Mouse (Mus musculus): ENCODE measurements around the gene Tbc1d17. TPM values are rescaled to one million over a fixed set of nuclear protein-coding genes. Genes with fewer than 3 reads are reported as not detected.
A peak's percentile ranks its signal among the peaks of the same experiment; 100 is the strongest.

Gene Tbc1d17
- polyA plus RNA-seq, 1 experiment from 2014 or later: 74.4 TPM

GRCm38 (mm10) chr7:44857042-44857552 lies 8.2 kb upstream of the Tbc1d17 start, which contains the start of gene Pnkp:
Gene Pnkp (plus strand): TSS chr7:44857139.
- under 1% methylated on average over 32 of the region's 32 CpGs for WGBS
- peaks cover 68% of the 10 kb centered on the region for H3K4me1 ChIP-seq
- peak; percentile 23 for ATAC-seq (ENCODE audit: borderline replicate concordance, extremely low read depth, low FRiP score, low TSS enrichment)

GRCm38 (mm10) chr7:44856265-44856916 lies 7.5 kb upstream of the Tbc1d17 start:
- Histone ChIP-seq H3K4me3 (peak overlapping the region; percentile 77), H3K27ac (peak overlapping the region; percentile 95), H3K9me3 (no peaks in the 10 kb centered on the region), H3K27me3 (no peaks in the 10 kb centered on the region), H3K36me3 (peaks cover 8% of the 10 kb centered on the region; the same call in 1 of the 2 replicates), H3K4me1 (peaks cover 67% of the 10 kb centered on the region), H3K4me2 (peak overlapping the region; percentile 91), H3K9ac (peak overlapping the region; percentile 80)
- ATAC-seq (ENCODE audit: borderline replicate concordance, extremely low read depth, low FRiP score, low TSS enrichment): no peak
- 58% methylated on average over 9 of the region's 9 CpGs for WGBS

More at GRCm38 (mm10) chr7:44857042-44857552, 8.2 kb upstream of the Tbc1d17 start, which contains the start of gene Pnkp:
- Histone ChIP-seq H3K4me3 (peak within 1 kb of the TSS; percentile 77), H3K9me3 (no peaks in the 10 kb centered on the region), H3K9ac (peak within 1 kb of the TSS; percentile 80), H3K4me2 (peak within 1 kb of the TSS; percentile 91), H3K27ac (peak within 1 kb of the TSS; percentile 95), H3K27me3 (no peaks in the 10 kb centered on the region), H3K36me3 (peaks cover 15% of the 10 kb centered on the region)

- H3K9ac ChIP-seq: peak overlapping the region; percentile 69
- no peak for ATAC-seq (ENCODE audit: borderline replicate concordance, extremely low read depth, low FRiP score, low TSS enrichment)
- peaks cover 66% of the 10 kb centered on the region for H3K4me1 ChIP-seq
- H3K4me2 ChIP-seq: peak overlapping the region; percentile 97
- H3K9me3 ChIP-seq: no peaks in the 10 kb centered on the region
- peak overlapping the region; percentile 98 for H3K27ac ChIP-seq
- H3K36me3 ChIP-seq: peaks cover 8% of the 10 kb centered on the region; the same call in 1 of the 2 replicates
- no peaks in the 10 kb centered on the region for H3K27me3 ChIP-seq
- H3K4me3 ChIP-seq: peak overlapping the region; percentile 53
- WGBS: 35% methylated on average over 10 of the region's 10 CpGs
Observed at GRCm38 (mm10) chr7:44855036-44855435, 6.2 kb upstream of the Tbc1d17 start.

- no peaks in the 10 kb centered on the region for H3K27me3 ChIP-seq
- WGBS: 2% methylated on average over 45 of the region's 45 CpGs
- H3K9ac ChIP-seq: peak overlapping the region; percentile 69
- H3K9me3 ChIP-seq: no peaks in the 10 kb centered on the region
- peak; percentile 52 for ATAC-seq (ENCODE audit: borderline replicate concordance, extremely low read depth, low FRiP score, low TSS enrichment)
- H3K27ac ChIP-seq: peak overlapping the region; percentile 98
- H3K36me3 ChIP-seq: peaks cover 8% of the 10 kb centered on the region; the same call in 1 of the 2 replicates
- H3K4me2 ChIP-seq: peak overlapping the region; percentile 97
- peaks cover 66% of the 10 kb centered on the region for H3K4me1 ChIP-seq
- peak overlapping the region; percentile 53 for H3K4me3 ChIP-seq
Observed at GRCm38 (mm10) chr7:44854356-44855031, 5.6 kb upstream of the Tbc1d17 start.

- no peak for ATAC-seq (ENCODE audit: borderline replicate concordance, extremely low read depth, low FRiP score, low TSS enrichment)
- WGBS: 19% methylated on average over 26 of the region's 26 CpGs
- peak overlapping the region; percentile 53 for H3K4me3 ChIP-seq
- no peaks in the 10 kb centered on the region for H3K27me3 ChIP-seq
- peak overlapping the region; percentile 69 for H3K9ac ChIP-seq
- peaks cover 8% of the 10 kb centered on the region; the same call in 1 of the 2 replicates for H3K36me3 ChIP-seq
- H3K4me2 ChIP-seq: peak overlapping the region; percentile 97
- H3K27ac ChIP-seq: peak overlapping the region; percentile 98
- peaks cover 65% of the 10 kb centered on the region for H3K4me1 ChIP-seq
- no peaks in the 10 kb centered on the region for H3K9me3 ChIP-seq
Observed at GRCm38 (mm10) chr7:44853596-44854355, 4.9 kb upstream of the Tbc1d17 start.

GRCm38 (mm10) chr7:44853065-44853464 lies 4.2 kb upstream of the Tbc1d17 start:
- H3K27ac ChIP-seq: no peak overlapping the region
- WGBS: 85% methylated on average over 2 of the region's 2 CpGs
- no peak overlapping the region for H3K9ac ChIP-seq
- peaks cover 60% of the 10 kb centered on the region for H3K4me1 ChIP-seq
- no peaks in the 10 kb centered on the region for H3K27me3 ChIP-seq
- no peak overlapping the region for H3K4me3 ChIP-seq
- no peaks in the 10 kb centered on the region for H3K9me3 ChIP-seq
- H3K4me2 ChIP-seq: peak overlapping the region; percentile 8; the same call in 1 of the 2 replicates
- H3K36me3 ChIP-seq: peaks cover 8% of the 10 kb centered on the region; the same call in 1 of the 2 replicates
- no peak for ATAC-seq (ENCODE audit: borderline replicate concordance, extremely low read depth, low FRiP score, low TSS enrichment)

- 85% methylated on average over 36 of the region's 36 CpGs for WGBS
- no peak overlapping the region for H3K9ac ChIP-seq
- no peaks in the 10 kb centered on the region for H3K27me3 ChIP-seq
- H3K27ac ChIP-seq: no peak overlapping the region
- H3K4me2 ChIP-seq: no peak overlapping the region; the same call in 1 of the 2 replicates
- peaks cover 60% of the 10 kb centered on the region for H3K4me1 ChIP-seq
- no peak overlapping the region for H3K4me3 ChIP-seq
- no peak for ATAC-seq (ENCODE audit: borderline replicate concordance, extremely low read depth, low FRiP score, low TSS enrichment)
- H3K36me3 ChIP-seq: peaks cover 8% of the 10 kb centered on the region; the same call in 1 of the 2 replicates
- no peaks in the 10 kb centered on the region for H3K9me3 ChIP-seq
Observed at GRCm38 (mm10) chr7:44852259-44853027, 3.6 kb upstream of the Tbc1d17 start.

DNA sequence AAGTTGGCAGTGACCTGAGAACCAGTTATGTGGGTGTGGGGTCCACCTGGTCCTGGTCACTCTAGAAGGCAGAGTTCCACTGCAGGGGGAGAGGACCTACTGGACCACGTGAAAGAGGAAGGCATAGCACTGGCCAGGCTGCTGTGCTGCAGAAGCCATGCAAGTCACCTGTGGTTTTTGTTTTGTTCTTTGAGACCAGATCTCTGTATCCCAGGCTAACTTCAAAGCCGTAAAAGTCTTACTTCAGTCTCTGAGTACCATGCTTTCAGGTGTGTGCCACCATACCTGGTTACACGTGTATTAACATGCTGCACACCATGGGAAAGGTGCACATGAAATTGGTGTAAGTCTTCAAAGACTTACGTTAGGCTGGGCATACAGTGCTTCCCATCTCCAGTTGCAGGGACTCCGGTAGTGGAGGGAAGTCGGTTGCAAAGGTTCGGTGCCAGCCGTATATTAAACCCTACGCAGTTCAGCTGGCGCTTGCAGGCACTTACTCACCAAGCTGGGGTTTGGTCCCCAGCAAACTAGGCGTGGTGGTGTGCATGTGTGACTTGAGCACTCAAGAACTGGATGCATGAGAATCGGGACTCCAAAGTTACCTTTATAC lies 2.9 kb upstream of the Tbc1d17 start:
- H3K36me3 ChIP-seq: peaks cover 11% of the 10 kb centered on the region
- WGBS: 93% methylated on average over 12 of the region's 12 CpGs
- 0 out of 2 replicates have a peak overlapping the region, but pooled peaks have one; percentile 60 for H3K4me3 ChIP-seq
- H3K9ac ChIP-seq: no peak overlapping the region
- no peak overlapping the region; the same call in 1 of the 2 replicates for H3K4me2 ChIP-seq
- no peaks in the 10 kb centered on the region for H3K9me3 ChIP-seq
- H3K4me1 ChIP-seq: peaks cover 62% of the 10 kb centered on the region
- H3K27ac ChIP-seq: no peak overlapping the region
- no peaks in the 10 kb centered on the region for H3K27me3 ChIP-seq
- ATAC-seq (ENCODE audit: borderline replicate concordance, extremely low read depth, low FRiP score, low TSS enrichment): no peak

- no peak for ATAC-seq (ENCODE audit: borderline replicate concordance, extremely low read depth, low FRiP score, low TSS enrichment)
Observed at GRCm38 (mm10) chr7:44850789-44851624, 2.1 kb upstream of the Tbc1d17 start.

DNA sequence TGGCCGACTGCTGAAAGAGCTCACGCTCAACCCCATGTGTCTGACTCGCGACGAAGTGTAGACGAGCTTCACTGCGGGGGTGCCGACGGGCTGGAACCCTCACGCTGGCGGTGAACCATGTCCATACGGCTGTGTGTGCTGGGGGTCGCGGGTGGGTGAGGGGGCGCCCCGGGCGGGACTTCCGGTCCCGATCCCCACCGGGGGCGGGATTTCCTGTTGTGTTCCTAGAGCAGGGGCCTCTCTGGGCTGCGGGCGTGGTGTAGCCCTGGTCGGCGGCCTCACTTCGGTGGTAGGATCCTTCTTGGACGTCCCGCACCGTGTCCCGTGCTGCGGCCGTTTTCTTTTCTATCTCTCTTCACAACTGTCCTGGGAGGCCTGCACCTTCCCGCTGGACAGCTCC lies 1.3 kb upstream of the Tbc1d17 start:
- Histone ChIP-seq H3K9me3 (no peaks in the 10 kb centered on the region), H3K27ac (peak overlapping the region; percentile 98), H3K36me3 (peaks cover 27% of the 10 kb centered on the region), H3K4me2 (peak overlapping the region; percentile 76), H3K9ac (peak overlapping the region; percentile 67), H3K4me3 (peak overlapping the region; percentile 60), H3K4me1 (peaks cover 49% of the 10 kb centered on the region), H3K27me3 (no peaks in the 10 kb centered on the region)
- ATAC-seq (ENCODE audit: borderline replicate concordance, extremely low read depth, low FRiP score, low TSS enrichment): peak; percentile 47
- 1% methylated on average over 33 of the region's 33 CpGs for WGBS

More at GRCm38 (mm10) chr7:44850789-44851624, 2.1 kb upstream of the Tbc1d17 start:
- Histone ChIP-seq H3K27ac (peak overlapping the region; percentile 98), H3K9ac (peak overlapping the region; percentile 67), H3K4me3 (peak overlapping the region; percentile 60), H3K27me3 (no peaks in the 10 kb centered on the region), H3K36me3 (peaks cover 18% of the 10 kb centered on the region), H3K4me1 (peaks cover 55% of the 10 kb centered on the region), H3K4me2 (peak overlapping the region; percentile 76), H3K9me3 (no peaks in the 10 kb centered on the region)
- 68% methylated on average over 8 of the region's 8 CpGs for WGBS
